Mouse (Mus musculus): ENCODE data around the gene Ccnl2.
"Not testable (repeated sequence)": the region's sequence is repeated elsewhere in the genome, so short reads cannot be mapped to it uniquely, and the experiment has no call there.

GRCm38 (mm10) chr4:155788833-155789232, 23.5 kb upstream of the Ccnl2 start:
- TF ChIP-seq MAX (IDR thresholded peaks at IDR 0.05); CTCF (IDR thresholded peaks at IDR 0.05; ENCODE audit: control insufficient read depth, insufficient read depth, insufficient read length); MYOG (IDR thresholded peaks at IDR 0.05; ENCODE audit: control insufficient read depth, extremely low read depth, insufficient read length); CEBPB (IDR thresholded peaks at IDR 0.05; ENCODE audit: low read depth); USF1 (IDR thresholded peaks at IDR 0.05; ENCODE audit: low read depth); MYOD1 (IDR thresholded peaks at IDR 0.05; ENCODE audit: control insufficient read depth, insufficient read length, low read depth); FOSL1 (IDR thresholded peaks at IDR 0.05; ENCODE audit: insufficient read depth, low read length, poor library complexity, severe bottlenecking): not testable (repeated sequence)

Measured in C2C12 (cell line).